Mouse (Mus musculus): ENCODE measurements at regions not wholly inside any gene's neighbourhood (a gene's known extent, or its start where the extent isn't known, plus 50 kb on each side); places are given as distances from the start of the nearest gene placed in this dataset.

- DNase-seq (ENCODE audit: low spot score) = no peak
These were observed 50.9 kb upstream of the Ampd3 start for GRCm38 (mm10) chr7:110717104-110717503.

All from layer of hippocampus, adult 11-12 months (tissue).